ENCODE assay signal across 11 mouse cellular contexts in genomic region chr19:34846508-34847038, GRCm38 (mm10). TPM values are rescaled to one million over a fixed set of nuclear protein-coding genes. Genes with fewer than 3 reads are reported as not detected.
DNase-seq lines count a peak whose midpoint lies in the region; ATAC-seq and TF ChIP-seq lines count a peak whose summit lies in the region.
"Had no signal": no experiment of that assay in that cellular context is flagged by ENCODE, and none has a peak within 500 bp of the region (broad histone marks: within the 10 kb centered on the region; RNA-seq: fewer than 3 reads in every experiment).

No protein-coding gene starts in this region.

- peak overlapping the region; percentile 48 for H3K4me3 ChIP-seq in erythroblast, embryonic 14.5 days (replicated peaks)
- H3K4me3 ChIP-seq in embryonic facial prominence, embryonic 14.5 days (ENCODE audit: low read depth, low read length): no peak overlapping the region
- peak overlapping the region; percentile 12; the same call in 1 of the 2 replicates for H3K4me3 ChIP-seq in lung, postnatal 0 days (ENCODE audit: low read depth, low read length)
- H3K4me3 ChIP-seq in forebrain, embryonic 13.5 days: no peak overlapping the region
- H3K4me3 ChIP-seq: forebrain, embryonic 12.5 days had no signal

- DNase-seq in 3134 (ENCODE audit: extremely low read depth, insufficient read length, low spot score): peak; percentile 44
- no peak for DNase-seq in embryonic facial prominence, embryonic 14.5 days (ENCODE audit: low spot score)
- peak; percentile 13 for DNase-seq in lung, postnatal 0 days (ENCODE audit: low spot score)
- no peak for DNase-seq in cerebellum, adult 8-10 months
- DNase-seq in right cerebral cortex, adult 18-20 months: no peak
- DNase-seq: cerebellum, postnatal 14 days; heart, postnatal 36 days had no signal

- H3K9ac ChIP-seq in embryonic facial prominence, embryonic 14.5 days (ENCODE audit: low read depth, low read length): no peak overlapping the region
- no peak overlapping the region for H3K9ac ChIP-seq in lung, postnatal 0 days (replicated peaks; ENCODE audit: low read depth)
- no peak overlapping the region for H3K9ac ChIP-seq in forebrain, embryonic 13.5 days
- H3K9ac ChIP-seq: forebrain, embryonic 12.5 days had no signal

- no peak for TF ChIP-seq EP300 in lung, postnatal 0 days (IDR thresholded peaks at IDR 0.05)

- peaks cover 35% of the 10 kb centered on the region for H3K4me1 ChIP-seq in erythroblast, embryonic 14.5 days (ENCODE audit: control insufficient read depth)
- H3K4me1 ChIP-seq in embryonic facial prominence, embryonic 14.5 days (ENCODE audit: control insufficient read depth, insufficient read depth, low read length): 0 out of 2 replicates have a peak, but pooled peaks cover 6% of the 10 kb centered on the region
- no peaks in the 10 kb centered on the region; the same call in 1 of the 2 replicates for H3K4me1 ChIP-seq in lung, postnatal 0 days (ENCODE audit: insufficient read depth, low read depth, low read length)
- H3K4me1 ChIP-seq in forebrain, embryonic 13.5 days: peaks cover 5% of the 10 kb centered on the region
- H3K4me1 ChIP-seq: forebrain, embryonic 12.5 days had no signal

- ATAC-seq in erythroblast, adult 5-6 weeks (replicated peaks; ENCODE audit: low FRiP score, poor library complexity, severe bottlenecking): no peak
- no peak for ATAC-seq in embryonic facial prominence, embryonic 14.5 days (ENCODE audit: low read depth)
- ATAC-seq in lung, postnatal 0 days: peak; percentile 66
- no peak for ATAC-seq in forebrain, embryonic 13.5 days

- no peaks in the 10 kb centered on the region for H3K9me3 ChIP-seq in erythroblast, embryonic 14.5 days (ENCODE audit: control insufficient read depth, low read length)
- no peaks in the 10 kb centered on the region; the same call in 1 of the 2 replicates for H3K9me3 ChIP-seq in embryonic facial prominence, embryonic 14.5 days (ENCODE audit: control insufficient read depth, low read length)
- no peaks in the 10 kb centered on the region for H3K9me3 ChIP-seq in lung, postnatal 0 days (ENCODE audit: low read length)
- H3K9me3 ChIP-seq in forebrain, embryonic 13.5 days (replicated peaks): no peaks in the 10 kb centered on the region
- H3K9me3 ChIP-seq: forebrain, embryonic 12.5 days had no signal

- H3K4me2 ChIP-seq in embryonic facial prominence, embryonic 14.5 days (ENCODE audit: low read depth, low read length): peak overlapping the region; percentile 9; the same call in 1 of the 2 replicates
- peak overlapping the region; percentile 45 for H3K4me2 ChIP-seq in lung, postnatal 0 days (replicated peaks; ENCODE audit: low read depth, low read length)
- no peak overlapping the region for H3K4me2 ChIP-seq in forebrain, embryonic 13.5 days
- H3K4me2 ChIP-seq: forebrain, embryonic 12.5 days had no signal

- H3K27me3 ChIP-seq in erythroblast, embryonic 14.5 days (ENCODE audit: control insufficient read depth): no peaks in the 10 kb centered on the region
- H3K27me3 ChIP-seq in embryonic facial prominence, embryonic 14.5 days (replicated peaks; ENCODE audit: control insufficient read depth, insufficient read depth, low read length): no peaks in the 10 kb centered on the region
- H3K27me3 ChIP-seq in lung, postnatal 0 days (replicated peaks; ENCODE audit: insufficient read depth, low read length): no peaks in the 10 kb centered on the region
- H3K27me3 ChIP-seq in forebrain, embryonic 13.5 days: no peaks in the 10 kb centered on the region
- H3K27me3 ChIP-seq: forebrain, embryonic 12.5 days had no signal

- WGBS in embryonic facial prominence, embryonic 14.5 days: 47% methylated on average over 12 of the region's 12 CpGs
- 24% methylated on average over 12 of the region's 12 CpGs for WGBS in lung, postnatal 0 days
- 60% methylated on average over 12 of the region's 12 CpGs for WGBS in forebrain, embryonic 13.5 days

- TF ChIP-seq CTCF in lung, postnatal 0 days (IDR thresholded peaks at IDR 0.05): no peak

- H3K36me3 ChIP-seq in erythroblast, embryonic 14.5 days (ENCODE audit: control insufficient read depth): no peaks in the 10 kb centered on the region
- no peaks in the 10 kb centered on the region for H3K36me3 ChIP-seq in embryonic facial prominence, embryonic 14.5 days (ENCODE audit: control insufficient read depth, insufficient read depth, low read length)
- no peaks in the 10 kb centered on the region for H3K36me3 ChIP-seq in lung, postnatal 0 days (ENCODE audit: insufficient read depth, low read length)
- H3K36me3 ChIP-seq in forebrain, embryonic 13.5 days (ENCODE audit: poor library complexity, severe bottlenecking): no peaks in the 10 kb centered on the region
- H3K36me3 ChIP-seq: forebrain, embryonic 12.5 days had no signal

- H3K27ac ChIP-seq in embryonic facial prominence, embryonic 14.5 days (replicated peaks; ENCODE audit: low read depth, low read length): no peak overlapping the region
- H3K27ac ChIP-seq in lung, postnatal 0 days (ENCODE audit: low read length): no peak overlapping the region
- no peak overlapping the region for H3K27ac ChIP-seq in forebrain, embryonic 13.5 days
- H3K27ac ChIP-seq: forebrain, embryonic 12.5 days had no signal

RNA-seq across cellular contexts. Expression of gene Pank1, which starts 32.7 kb away (rescaled TPM):
- 0.01 TPM in 1 of 2 replicates, not detected in the other for polyA plus RNA-seq in erythroblast, embryonic 14.5 days (2012)
- total RNA-seq in erythroblast, adult 5-6 weeks (2015; ENCODE audit: low replicate concordance): 0.84 and 1.5 TPM in 2 replicates
- total RNA-seq in erythroblast, adult 5-6 weeks (2017; ENCODE audit: low replicate concordance): 1.1 and 1.4 TPM in 2 replicates
- polyA plus RNA-seq in embryonic facial prominence, embryonic 14.5 days (2014; fragmentation: Nextera tagmentation; extraction: Ambion mirVana): 5.8 and 7.7 TPM in 2 replicates
- polyA plus RNA-seq in lung, postnatal 0 days (2015; fragmentation: Nextera tagmentation; extraction: Ambion mirVana): 5.6 and 8.1 TPM in 2 replicates
- 5.8 and 6.7 TPM in 2 replicates for polyA plus RNA-seq in forebrain, embryonic 13.5 days (2015; fragmentation: Nextera tagmentation; extraction: Ambion mirVana)

Comparison
In these comparisons a context has a peak if more than half of its experiments do, and no peak if none do; other contexts are left out.
1. H3K4me3 ChIP-seq: peak in erythroblast, embryonic 14.5 days (single experiment) and lung, postnatal 0 days (single experiment); none in embryonic facial prominence, embryonic 14.5 days (single experiment) and forebrain, embryonic 13.5 days (single experiment).
2. DNase-seq: peak in 3134 (single experiment) and lung, postnatal 0 days (single experiment); none in embryonic facial prominence, embryonic 14.5 days (single experiment), cerebellum, adult 8-10 months (single experiment) and right cerebral cortex, adult 18-20 months (single experiment).